Mouse (Mus musculus): ENCODE data around the gene Brd3os. TPM values are rescaled to one million over a fixed set of nuclear protein-coding genes. Genes with fewer than 3 reads are reported as not detected.
A peak's percentile ranks its signal among the peaks of the same experiment; 100 is the strongest.

Gene Brd3os
- total and polyA plus RNA-seq, 3 experiments = 0.55 to 0.78 (median 0.68) TPM

GRCm38 (mm10) chr2:27469292-27469990 is 27.3 kb downstream of the Brd3os start:
- no peak for DNase-seq (ENCODE audit: low spot score)
- Histone ChIP-seq H3K9me3 (replicated peaks) (no peaks in the 10 kb centered on the region), H3K27me3 (ENCODE audit: insufficient read depth, low read length) (no peaks in the 10 kb centered on the region), H3K4me3 (ENCODE audit: low read depth, low read length) (no peak overlapping the region), H3K36me3 (replicated peaks) (peaks cover 93% of the 10 kb centered on the region), H3K4me1 (ENCODE audit: insufficient read depth, low read depth, low read length) (peaks cover 73% of the 10 kb centered on the region)
- TF ChIP-seq POLR2AphosphoS5 (IDR thresholded peaks at IDR 0.05; ENCODE audit: insufficient replicate concordance, low read depth, low read length) = no peak
- no peak for TF ChIP-seq TAL1 (conservative IDR thresholded peaks at IDR 0.05; ENCODE audit: low read depth, low read length)
- no peak for TF ChIP-seq GATA1 (IDR thresholded peaks at IDR 0.05; ENCODE audit: borderline replicate concordance, low read length)
- TF ChIP-seq GATA2 (IDR thresholded peaks at IDR 0.05; ENCODE audit: borderline replicate concordance, low read depth, low read length) = no peak
- no peak for TF ChIP-seq CTCF (IDR thresholded peaks at IDR 0.05; ENCODE audit: low read depth, low read length)
- no peak for ATAC-seq (ENCODE audit: extremely low read depth, insufficient number of reproducible peaks, low FRiP score, poor library complexity, severe bottlenecking)

GRCm38 (mm10) chr2:27469991-27470355 is 27.8 kb downstream of the Brd3os start:
- TF ChIP-seq POLR2AphosphoS5 (IDR thresholded peaks at IDR 0.05; ENCODE audit: insufficient replicate concordance, low read depth, low read length) (no peak), GATA1 (IDR thresholded peaks at IDR 0.05; ENCODE audit: borderline replicate concordance, low read length) (no peak)
- H3K4me1 ChIP-seq (ENCODE audit: insufficient read depth, low read depth, low read length) = peaks cover 70% of the 10 kb centered on the region
- H3K9me3 ChIP-seq (replicated peaks) = no peaks in the 10 kb centered on the region
- ATAC-seq (ENCODE audit: extremely low read depth, insufficient number of reproducible peaks, low FRiP score, poor library complexity, severe bottlenecking) = no peak
- no peak for DNase-seq (ENCODE audit: low spot score)
- H3K4me3 ChIP-seq (ENCODE audit: low read depth, low read length) = no peak overlapping the region; the same call in 1 of the 2 replicates
- peaks cover 89% of the 10 kb centered on the region for H3K36me3 ChIP-seq (replicated peaks)
- no peaks in the 10 kb centered on the region for H3K27me3 ChIP-seq (ENCODE audit: insufficient read depth, low read length)

- H3K9me3 ChIP-seq (replicated peaks) = no peaks in the 10 kb centered on the region
- ATAC-seq (ENCODE audit: extremely low read depth, insufficient number of reproducible peaks, low FRiP score, poor library complexity, severe bottlenecking) = no peak
- H3K4me3 ChIP-seq (ENCODE audit: low read depth, low read length) = no peak overlapping the region
- H3K27me3 ChIP-seq (ENCODE audit: insufficient read depth, low read length) = no peaks in the 10 kb centered on the region
- no peak for TF ChIP-seq POLR2AphosphoS5 (IDR thresholded peaks at IDR 0.05; ENCODE audit: insufficient replicate concordance, low read depth, low read length)
- no peak for TF ChIP-seq TAL1 (conservative IDR thresholded peaks at IDR 0.05; ENCODE audit: low read depth, low read length)
- TF ChIP-seq GATA2 (IDR thresholded peaks at IDR 0.05; ENCODE audit: borderline replicate concordance, low read depth, low read length) = no peak
- no peak for TF ChIP-seq GATA1 (IDR thresholded peaks at IDR 0.05; ENCODE audit: borderline replicate concordance, low read length)
- no peak for DNase-seq (ENCODE audit: low spot score)
- peaks cover 68% of the 10 kb centered on the region for H3K4me1 ChIP-seq (ENCODE audit: insufficient read depth, low read depth, low read length)
- H3K36me3 ChIP-seq (replicated peaks) = peaks cover 83% of the 10 kb centered on the region
Observed at GRCm38 (mm10) chr2:27470535-27470934, 28.4 kb downstream of the Brd3os start.

- Histone ChIP-seq H3K4me3 (ENCODE audit: low read depth, low read length) (peak overlapping the region; percentile 17; the same call in 1 of the 2 replicates), H3K9me3 (replicated peaks) (no peaks in the 10 kb centered on the region), H3K36me3 (replicated peaks) (peaks cover 77% of the 10 kb centered on the region), H3K4me1 (ENCODE audit: insufficient read depth, low read depth, low read length) (peaks cover 63% of the 10 kb centered on the region), H3K27me3 (ENCODE audit: insufficient read depth, low read length) (no peaks in the 10 kb centered on the region)
- TF ChIP-seq GATA1 (IDR thresholded peaks at IDR 0.05; ENCODE audit: borderline replicate concordance, low read length) (no peak), TAL1 (conservative IDR thresholded peaks at IDR 0.05; ENCODE audit: low read depth, low read length) (no peak), CTCF (IDR thresholded peaks at IDR 0.05; ENCODE audit: low read depth, low read length) (no peak), GATA2 (IDR thresholded peaks at IDR 0.05; ENCODE audit: borderline replicate concordance, low read depth, low read length) (no peak), POLR2AphosphoS5 (IDR thresholded peaks at IDR 0.05; ENCODE audit: insufficient replicate concordance, low read depth, low read length) (no peak)
- no peak for ATAC-seq (ENCODE audit: extremely low read depth, insufficient number of reproducible peaks, low FRiP score, poor library complexity, severe bottlenecking)
- no peak for DNase-seq (ENCODE audit: low spot score)
Observed at GRCm38 (mm10) chr2:27471170-27471584, 29.1 kb downstream of the Brd3os start.

- peaks cover 68% of the 10 kb centered on the region for H3K4me1 ChIP-seq (ENCODE audit: insufficient read depth, low read depth, low read length)
- H3K27me3 ChIP-seq (ENCODE audit: insufficient read depth, low read length) = no peaks in the 10 kb centered on the region
- H3K4me3 ChIP-seq (ENCODE audit: low read depth, low read length) = no peak overlapping the region; the same call in 1 of the 2 replicates
Observed at GRCm38 (mm10) chr2:27473061-27473765, 31.1 kb downstream of the Brd3os start.

GRCm38 (mm10) chr2:27473911-27474310 is 31.8 kb downstream of the Brd3os start:
- Histone ChIP-seq H3K36me3 (replicated peaks) (peaks cover 50% of the 10 kb centered on the region), H3K9me3 (replicated peaks) (no peaks in the 10 kb centered on the region), H3K27me3 (ENCODE audit: insufficient read depth, low read length) (no peaks in the 10 kb centered on the region), H3K4me1 (ENCODE audit: insufficient read depth, low read depth, low read length) (peaks cover 65% of the 10 kb centered on the region), H3K4me3 (ENCODE audit: low read depth, low read length) (peak overlapping the region; percentile 92)
- no peak for DNase-seq (ENCODE audit: low spot score)
- ATAC-seq (ENCODE audit: extremely low read depth, insufficient number of reproducible peaks, low FRiP score, poor library complexity, severe bottlenecking) = no peak
- no peak for TF ChIP-seq TAL1 (conservative IDR thresholded peaks at IDR 0.05; ENCODE audit: low read depth, low read length)
- TF ChIP-seq GATA1 (IDR thresholded peaks at IDR 0.05; ENCODE audit: borderline replicate concordance, low read length) = no peak
- no peak for TF ChIP-seq CTCF (IDR thresholded peaks at IDR 0.05; ENCODE audit: low read depth, low read length)

More at GRCm38 (mm10) chr2:27473061-27473765, 31.1 kb downstream of the Brd3os start:
- ATAC-seq (ENCODE audit: extremely low read depth, insufficient number of reproducible peaks, low FRiP score, poor library complexity, severe bottlenecking) (no peak), DNase-seq (ENCODE audit: low spot score) (no peak)
- peaks cover 57% of the 10 kb centered on the region for H3K36me3 ChIP-seq (replicated peaks)
- TF ChIP-seq POLR2AphosphoS5 (IDR thresholded peaks at IDR 0.05; ENCODE audit: insufficient replicate concordance, low read depth, low read length) (no peak), TAL1 (conservative IDR thresholded peaks at IDR 0.05; ENCODE audit: low read depth, low read length) (no peak)
- H3K9me3 ChIP-seq (replicated peaks) = no peaks in the 10 kb centered on the region

All from G1E (cell line).